In the genomic region with DNA sequence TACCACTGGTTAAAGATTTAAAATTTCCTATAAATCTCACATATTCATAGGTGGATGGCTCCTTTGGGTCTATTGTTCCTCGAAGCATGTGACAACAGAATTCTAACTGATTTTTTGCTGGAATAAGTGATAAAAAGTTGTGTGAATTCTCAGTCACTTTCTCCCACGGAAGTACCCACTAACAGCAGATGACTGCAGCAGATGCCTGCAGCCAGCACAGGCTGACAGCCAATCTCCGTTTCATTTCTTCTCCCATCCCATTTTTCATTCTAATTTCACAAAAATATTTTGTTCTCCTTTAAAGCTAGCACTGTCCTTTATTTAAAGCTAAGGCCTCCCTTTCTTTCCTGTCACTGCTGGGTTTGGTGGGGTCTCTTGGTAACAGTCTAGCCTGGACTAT, we compare ENCODE assay signal across 26 mouse cellular contexts. TPM values are rescaled to one million over a fixed set of nuclear protein-coding genes. Genes with fewer than 3 reads are reported as not detected.
DNase-seq lines count a peak whose midpoint lies in the region; TF ChIP-seq lines count a peak whose summit lies in the region.
"Had no signal": no experiment of that assay in that cellular context is flagged by ENCODE, and none has a peak within 500 bp of the region (broad histone marks: within the 10 kb centered on the region; RNA-seq: fewer than 3 reads in every experiment).

No protein-coding gene starts in this region.

- no peak overlapping the region for H3K4me3 ChIP-seq in layer of hippocampus, adult 2 months
- H3K4me3 ChIP-seq: embryonic facial prominence, embryonic 12.5 days; heart, adult 2 months; heart, embryonic 13.5 days; hindbrain, embryonic 13.5 days; limb, embryonic 10.5 days; liver, embryonic 15.5 days; lung, embryonic 15.5 days; megakaryocyte, embryonic 14.5 days; midbrain, embryonic 13.5 days; stomach, embryonic 15.5 days had no signal

- TF ChIP-seq CTCF in layer of hippocampus, adult 2 months (conservative IDR thresholded peaks at IDR 0.05), result no peak

- H3K27ac ChIP-seq in layer of hippocampus, adult 2 months, result peak overlapping the region; percentile 80
- H3K27ac ChIP-seq: embryonic facial prominence, embryonic 12.5 days; heart, adult 2 months; heart, embryonic 13.5 days; hindbrain, embryonic 13.5 days; limb, embryonic 10.5 days; liver, embryonic 15.5 days; lung, embryonic 15.5 days; midbrain, embryonic 13.5 days; stomach, embryonic 15.5 days had no signal

- DNase-seq in layer of hippocampus, adult 11-12 months (ENCODE audit: low spot score), result peak; percentile 50
- no peak for DNase-seq in layer of hippocampus, adult 9-10 months (ENCODE audit: low spot score)
- DNase-seq in brain, adult 2 months (ENCODE audit: low read depth, low spot score), result peak; percentile 64
- peak; percentile 59 to 74 for DNase-seq in layer of hippocampus, adult 2 months (ENCODE audit: low spot score in 2 of 2)
- peak; percentile 47 to 56 for DNase-seq in right cerebral cortex, postnatal 10 days (ENCODE audit: low spot score in 2 of 2)
- DNase-seq in thymus, postnatal 14 days, result no peak
- no peak for DNase-seq in adrenal gland, adult (ENCODE audit: inconsistent age in 2 of 2, low spot score in 1 of 2)
- DNase-seq: adrenal gland, adult 2 months; cerebellum, adult 18-20 months; cerebellum, postnatal 14 days; gastrocnemius, postnatal 14 days; heart, adult 2 months; heart, postnatal 14 days; kidney, adult 11 months; liver; lung, postnatal 36 days; thymus, adult 2 months had no signal

RNA-seq across cellular contexts. Expression of a gene that starts 59.2 kb away (rescaled TPM):
- 10 to 100 TPM; 49.5 to 51.9 TPM for total RNA-seq in layer of hippocampus, adult 2 months (2021)

Comparison
In these comparisons a context has a peak if more than half of its experiments do, and no peak if none do; other contexts are left out.
1. DNase-seq: peak in layer of hippocampus, adult 11-12 months (single experiment), brain, adult 2 months (single experiment), layer of hippocampus, adult 2 months (2 of 2) and right cerebral cortex, postnatal 10 days (2 of 2); none in layer of hippocampus, adult 9-10 months (single experiment), thymus, postnatal 14 days (single experiment) and adrenal gland, adult (0 of 2).